Mouse (Mus musculus): ENCODE measurements around the gene L1cam.

DNA sequence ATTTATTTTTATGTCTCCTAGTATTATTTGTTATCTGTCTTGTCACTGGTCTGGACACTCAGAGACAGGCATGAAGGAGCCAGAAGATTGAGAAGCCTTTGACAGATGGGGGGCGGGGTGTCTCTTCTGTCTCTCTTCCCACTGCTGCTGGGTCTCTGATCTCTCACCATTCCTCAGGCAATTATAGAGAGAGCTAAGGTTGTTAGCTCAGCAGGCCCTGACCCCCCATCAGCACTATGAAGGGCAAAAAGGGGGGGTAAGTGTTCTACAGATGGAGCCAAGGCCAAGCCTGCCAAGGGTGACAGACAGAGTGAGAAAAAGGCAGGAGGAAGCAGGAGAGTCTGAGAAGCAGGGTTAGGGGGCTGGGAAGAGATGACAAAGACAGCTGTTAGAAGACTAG is 23.9 kb downstream of the L1cam start:
- TF ChIP-seq CTCF (IDR thresholded peaks at IDR 0.05; ENCODE audit: insufficient read depth, low read length): no peak
- TF ChIP-seq POLR2A (IDR thresholded peaks at IDR 0.05; ENCODE audit: borderline replicate concordance, extremely low read depth, low read depth, low read length): no peak

All from lung, adult 2 months (tissue).